Mouse (Mus musculus) spleen, adult 2 months (tissue): ENCODE measurements around the gene Tcf25. TPM values are rescaled to one million over a fixed set of nuclear protein-coding genes. Genes with fewer than 3 reads are reported as not detected.
"Not testable (repeated sequence)": the region's sequence is repeated elsewhere in the genome, so short reads cannot be mapped to it uniquely, and the experiment has no call there.

Experiments
- DNase-seq, 2 experiments: peaks; one replicate each; pipeline versions ENCODE4 v3.0.0 to v3.0.0-alpha.2; 2012 to 2021; ENCODE audit warnings: low spot score in 2 of 2, low read depth in 1 of 2
- H3K27ac ChIP-seq: fragments of 200-500 bp; 2 replicates; pipeline ENCODE4 v1.5.1; 2012; ENCODE audit warnings: low read length, inconsistent platforms; ENCODE audit not compliant: insufficient read depth
- H3K27me3 ChIP-seq: fragments of 200-500 bp; 2 replicates; pipeline ENCODE4 v1.6.1; 2012; ENCODE audit warnings: mild to moderate bottlenecking, moderate library complexity, low read length, inconsistent platforms; ENCODE audit not compliant: control insufficient read depth, insufficient read depth
- H3K36me3 ChIP-seq: fragments of 200-500 bp; 2 replicates; pipeline ENCODE4 v1.6.1; 2012; ENCODE audit warnings: mild to moderate bottlenecking, low read length, inconsistent platforms; ENCODE audit not compliant: control insufficient read depth, insufficient read depth
- H3K4me1 ChIP-seq: fragments of 200-500 bp; 2 replicates; pipeline ENCODE4 v1.6.1; 2011; ENCODE audit warnings: inconsistent platforms; ENCODE audit not compliant: control insufficient read depth, insufficient read depth, insufficient read length
- H3K4me3 ChIP-seq: fragments of 200-500 bp; 2 replicates; pipeline ENCODE4 v1.5.1; 2011; ENCODE audit warnings: mild to moderate bottlenecking, inconsistent platforms; ENCODE audit not compliant: insufficient read depth, insufficient read length; ENCODE audit errors: extremely low read depth
- CTCF ChIP-seq: fragments of 200-500 bp; IDR thresholded peaks from 2 replicates; pipeline ENCODE4 v1.5.1; 2011; ENCODE audit warnings: mild to moderate bottlenecking, inconsistent platforms; ENCODE audit not compliant: insufficient read depth, insufficient read length, insufficient replicate concordance; ENCODE audit errors: extremely low read depth
- POLR2A ChIP-seq: fragments of 200-500 bp; IDR thresholded peaks from 2 replicates; pipeline ENCODE4 v1.6.1; 2011; ENCODE audit warnings: low read depth, low read length, inconsistent platforms
- WGBS: fragments of 180-500 bp; shearing (Covaris S2); methylation state at CpG from one replicate; pipeline ENCODE4 v1.1.7; 2018; 5-methylcytosine and 5-hydroxymethylcytosine counted together
- polyA plus RNA-seq: library from polyadenylated mRNA; depleted of rRNA; stranded (reverse); fragments of >200 nt; gene quantifications from 2 replicates; pipeline ENCODE4 v1.2.3, GENCODE M21; 2012

Gene Tcf25
- polyA plus RNA-seq, 1 experiment: 137 TPM

- Histone ChIP-seq H3K36me3 (no peaks in the 10 kb centered on the region), H3K27ac (no peak overlapping the region), H3K4me1 (peaks cover 17% of the 10 kb centered on the region), H3K4me3 (no peak overlapping the region), H3K27me3 (peaks cover 7% of the 10 kb centered on the region)
- WGBS: 20% methylated on average over 9 of the region's 9 CpGs
- DNase-seq: no peak
- TF ChIP-seq CTCF (no peak), POLR2A (no peak)
Measured at GRCm38 (mm10) chr8:123414255-123414654, 40.7 kb downstream of the Tcf25 start.

- not testable (repeated sequence) for DNase-seq, H3K27ac ChIP-seq, H3K27me3 ChIP-seq, H3K36me3 ChIP-seq, H3K4me3 ChIP-seq
- peaks cover 15% of the 10 kb centered on the region for H3K4me1 ChIP-seq
- WGBS: 79% methylated on average over 5 of the region's 5 CpGs
Measured at GRCm38 (mm10) chr8:123414997-123415696, 41.6 kb downstream of the Tcf25 start.

GRCm38 (mm10) chr8:123415967-123416943 lies 42.7 kb downstream of the Tcf25 start:
- Histone ChIP-seq H3K27me3 (peaks cover 5% of the 10 kb centered on the region), H3K36me3 (no peaks in the 10 kb centered on the region), H3K4me3 (no peak overlapping the region), H3K27ac (no peak overlapping the region), H3K4me1 (peaks cover 13% of the 10 kb centered on the region)
- no peak for TF ChIP-seq POLR2A
- TF ChIP-seq CTCF: no peak
- DNase-seq: peak in 1 of 2 experiments; percentile 28
- WGBS: 68% methylated on average over 8 of the region's 8 CpGs

GRCm38 (mm10) chr8:123416944-123417555 lies 43.5 kb downstream of the Tcf25 start:
- no peak overlapping the region for H3K4me3 ChIP-seq
- no peaks in the 10 kb centered on the region for H3K27me3 ChIP-seq
- H3K4me1 ChIP-seq: peaks cover 5% of the 10 kb centered on the region; the same call in 1 of the 2 replicates
- 75% methylated on average over 8 of the region's 8 CpGs for WGBS
- H3K27ac ChIP-seq: no peak overlapping the region
- no peak for TF ChIP-seq CTCF
- TF ChIP-seq POLR2A: no peak
- DNase-seq: no peak
- H3K36me3 ChIP-seq: no peaks in the 10 kb centered on the region

- Histone ChIP-seq H3K27ac (no peak overlapping the region), H3K4me3 (no peak overlapping the region), H3K36me3 (no peaks in the 10 kb centered on the region), H3K27me3 (no peaks in the 10 kb centered on the region), H3K4me1 (no peaks in the 10 kb centered on the region)
- no peak for TF ChIP-seq POLR2A
- no peak for TF ChIP-seq CTCF
- DNase-seq: no peak
- 47% methylated on average over 4 of the region's 4 CpGs for WGBS
Measured at GRCm38 (mm10) chr8:123419711-123420110, 46.2 kb downstream of the Tcf25 start.

GRCm38 (mm10) chr8:123420525-123421281 lies 47.1 kb downstream of the Tcf25 start:
- no peak overlapping the region for H3K4me3 ChIP-seq
- H3K36me3 ChIP-seq: no peaks in the 10 kb centered on the region
- H3K27me3 ChIP-seq: no peaks in the 10 kb centered on the region
- TF ChIP-seq CTCF (no peak), POLR2A (no peak)
- WGBS: 94% methylated on average over 34 of the region's 34 CpGs
- H3K27ac ChIP-seq: no peak overlapping the region
- DNase-seq: no peak
- no peaks in the 10 kb centered on the region for H3K4me1 ChIP-seq
